Mouse (Mus musculus) embryonic facial prominence, embryonic 15.5 days (tissue): Measurements from ENCODE around the gene Cd47. TPM values are rescaled to one million over a fixed set of nuclear protein-coding genes. Genes with fewer than 3 reads are reported as not detected.
A peak's percentile ranks its signal among the peaks of the same experiment; 100 is the strongest.

Source experiments
- ATAC-seq: fragments of 200-750 bp; cut with Nextera tagmentation; 2 replicates; pipeline ENCODE4 v1.8.0; 2017; ENCODE audit warnings: low read depth, moderate TSS enrichment; ENCODE audit not compliant: insufficient number of reproducible peaks, low FRiP score, low TSS enrichment
- H3K27ac ChIP-seq: fragments of 300-500 bp; sonication (generic); replicated peaks from 2 replicates; pipeline ENCODE4 v1.5.1; 2015; ENCODE audit warnings: mild to moderate bottlenecking, inconsistent platforms
- H3K27me3 ChIP-seq: fragments of 300-500 bp; sonication (generic); 2 replicates; pipeline ENCODE4 v1.6.1; 2015; ENCODE audit warnings: inconsistent platforms
- H3K36me3 ChIP-seq: fragments of 300-500 bp; sonication (generic); 2 replicates; pipeline ENCODE4 v1.6.1; 2015; ENCODE audit warnings: mild to moderate bottlenecking, inconsistent platforms
- H3K4me1 ChIP-seq: fragments of 300-500 bp; sonication (generic); 2 replicates; pipeline ENCODE4 v1.6.1; 2015; ENCODE audit warnings: inconsistent platforms
- H3K4me2 ChIP-seq: fragments of 300-500 bp; sonication (generic); replicated peaks from 2 replicates; pipeline ENCODE4 v1.6.1; 2015; ENCODE audit warnings: mild to moderate bottlenecking, inconsistent platforms
- H3K4me3 ChIP-seq: fragments of 300-500 bp; sonication (generic); replicated peaks from 2 replicates; pipeline ENCODE4 v1.5.1; 2015; ENCODE audit warnings: mild to moderate bottlenecking, inconsistent platforms
- H3K9ac ChIP-seq: fragments of 300-500 bp; sonication (generic); 2 replicates; pipeline ENCODE4 v1.6.1; 2015; ENCODE audit warnings: inconsistent platforms
- H3K9me3 ChIP-seq: fragments of 300-500 bp; sonication (generic); replicated peaks from 2 replicates; pipeline ENCODE4 v1.6.1; 2016; ENCODE audit warnings: inconsistent platforms
- WGBS: fragments of 180-500 bp; shearing (Covaris S2); methylation state at CpG from one replicate; pipeline ENCODE4 v1.1.7; 2015; 5-methylcytosine and 5-hydroxymethylcytosine counted together
- polyA plus RNA-seq: library from polyadenylated mRNA; unstranded; fragments of >200 nt; fragmentation: Nextera tagmentation; extraction: Ambion mirVana; gene quantifications from 2 replicates; pipeline ENCODE4 v1.2.1, GENCODE M21; 2015

Cd47 gene
- polyA plus RNA-seq, 1 experiment from 2014 or later, result 109 TPM

GRCm38 (mm10) chr16:49921677-49922076, 121.3 kb downstream of the Cd47 start:
- H3K27me3 ChIP-seq, result no peaks in the 10 kb centered on the region
- H3K4me3 ChIP-seq, result no peak overlapping the region
- no peak overlapping the region for H3K4me2 ChIP-seq
- no peaks in the 10 kb centered on the region for H3K9me3 ChIP-seq
- no peaks in the 10 kb centered on the region for H3K36me3 ChIP-seq
- 77% methylated on average over 6 of the region's 6 CpGs for WGBS
- H3K9ac ChIP-seq, result no peak overlapping the region
- no peak overlapping the region for H3K27ac ChIP-seq
- peaks cover 22% of the 10 kb centered on the region for H3K4me1 ChIP-seq
- no peak for ATAC-seq

GRCm38 (mm10) chr16:49922098-49922497, 121.8 kb downstream of the Cd47 start:
- H3K27me3 ChIP-seq, result no peaks in the 10 kb centered on the region
- no peak overlapping the region for H3K4me3 ChIP-seq
- no peak overlapping the region for H3K9ac ChIP-seq
- peaks cover 22% of the 10 kb centered on the region for H3K4me1 ChIP-seq
- no peaks in the 10 kb centered on the region for H3K36me3 ChIP-seq
- H3K9me3 ChIP-seq, result no peaks in the 10 kb centered on the region
- WGBS, result 34% methylated on average over 11 of the region's 11 CpGs
- no peak for ATAC-seq
- H3K27ac ChIP-seq, result 0 out of 2 replicates have a peak overlapping the region, but pooled peaks have one; percentile 18
- H3K4me2 ChIP-seq, result no peak overlapping the region

- WGBS, result 62% methylated on average over 9 of the region's 9 CpGs
- no peaks in the 10 kb centered on the region for H3K9me3 ChIP-seq
- H3K4me1 ChIP-seq, result peaks cover 22% of the 10 kb centered on the region
- no peak for ATAC-seq
- H3K4me2 ChIP-seq, result no peak overlapping the region
- H3K9ac ChIP-seq, result no peak overlapping the region
- no peaks in the 10 kb centered on the region for H3K36me3 ChIP-seq
- H3K4me3 ChIP-seq, result no peak overlapping the region
- peak overlapping the region; percentile 22; the same call in 1 of the 2 replicates for H3K27ac ChIP-seq
- no peaks in the 10 kb centered on the region for H3K27me3 ChIP-seq
Measured at GRCm38 (mm10) chr16:49923720-49924119, 123.4 kb downstream of the Cd47 start.

GRCm38 (mm10) chr16:49924941-49925340, 124.6 kb downstream of the Cd47 start:
- ATAC-seq, result no peak
- no peak overlapping the region for H3K4me2 ChIP-seq
- no peak overlapping the region for H3K4me3 ChIP-seq
- no peaks in the 10 kb centered on the region for H3K27me3 ChIP-seq
- H3K9ac ChIP-seq, result no peak overlapping the region
- no peak overlapping the region for H3K27ac ChIP-seq
- no peaks in the 10 kb centered on the region for H3K36me3 ChIP-seq
- 73% methylated on average over 1 of the region's 1 CpGs for whole genome bisulfite sequencing
- peaks cover 22% of the 10 kb centered on the region for H3K4me1 ChIP-seq
- no peaks in the 10 kb centered on the region for H3K9me3 ChIP-seq

- Histone ChIP-seq H3K4me2 (no peak overlapping the region), H3K9ac (no peak overlapping the region), H3K4me3 (no peak overlapping the region), H3K9me3 (no peaks in the 10 kb centered on the region), H3K27me3 (no peaks in the 10 kb centered on the region), H3K4me1 (no peaks in the 10 kb centered on the region), H3K36me3 (no peaks in the 10 kb centered on the region), H3K27ac (no peak overlapping the region)
- WGBS, result 80% methylated on average over 5 of the region's 5 CpGs
- ATAC-seq, result no peak
Measured at GRCm38 (mm10) chr16:49933274-49933673, 132.9 kb downstream of the Cd47 start.

GRCm38 (mm10) chr16:49936008-49936443, 135.7 kb downstream of the Cd47 start:
- Histone ChIP-seq H3K4me1 (no peaks in the 10 kb centered on the region), H3K36me3 (no peaks in the 10 kb centered on the region), H3K4me3 (no peak overlapping the region), H3K4me2 (no peak overlapping the region), H3K9ac (no peak overlapping the region), H3K27ac (no peak overlapping the region), H3K27me3 (no peaks in the 10 kb centered on the region), H3K9me3 (no peaks in the 10 kb centered on the region)
- no peak for ATAC-seq
- WGBS, result 79% methylated on average over 6 of the region's 6 CpGs

GRCm38 (mm10) chr16:49936793-49937192, 136.5 kb downstream of the Cd47 start:
- H3K9ac ChIP-seq, result no peak overlapping the region
- no peaks in the 10 kb centered on the region for H3K27me3 ChIP-seq
- H3K4me1 ChIP-seq, result no peaks in the 10 kb centered on the region
- no peak overlapping the region for H3K27ac ChIP-seq
- WGBS, result 47% methylated on average over 5 of the region's 5 CpGs
- H3K4me3 ChIP-seq, result no peak overlapping the region
- H3K36me3 ChIP-seq, result no peaks in the 10 kb centered on the region
- H3K4me2 ChIP-seq, result no peak overlapping the region
- H3K9me3 ChIP-seq, result no peaks in the 10 kb centered on the region
- ATAC-seq, result no peak

- no peak for ATAC-seq
Measured at GRCm38 (mm10) chr16:49937218-49938165, 137.2 kb downstream of the Cd47 start.

GRCm38 (mm10) chr16:49938483-49939301, 138.4 kb downstream of the Cd47 start:
- H3K4me3 ChIP-seq, result no peak overlapping the region
- ATAC-seq, result no peak
- H3K4me2 ChIP-seq, result no peak overlapping the region
- H3K9me3 ChIP-seq, result no peaks in the 10 kb centered on the region
- 65% methylated on average over 7 of the region's 7 CpGs for WGBS
- no peaks in the 10 kb centered on the region for H3K27me3 ChIP-seq
- no peak overlapping the region for H3K9ac ChIP-seq
- H3K36me3 ChIP-seq, result no peaks in the 10 kb centered on the region
- no peak overlapping the region for H3K27ac ChIP-seq
- H3K4me1 ChIP-seq, result no peaks in the 10 kb centered on the region

More at GRCm38 (mm10) chr16:49937218-49938165, 137.2 kb downstream of the Cd47 start:
- WGBS, result 43% methylated on average over 11 of the region's 11 CpGs
- no peaks in the 10 kb centered on the region for H3K4me1 ChIP-seq
- no peak overlapping the region for H3K27ac ChIP-seq
- no peaks in the 10 kb centered on the region for H3K27me3 ChIP-seq
- H3K9ac ChIP-seq, result no peak overlapping the region
- H3K4me2 ChIP-seq, result no peak overlapping the region
- H3K36me3 ChIP-seq, result no peaks in the 10 kb centered on the region
- no peaks in the 10 kb centered on the region for H3K9me3 ChIP-seq
- no peak overlapping the region for H3K4me3 ChIP-seq

- no peak overlapping the region for H3K9ac ChIP-seq
- no peak overlapping the region for H3K4me2 ChIP-seq
- no peak for ATAC-seq
- H3K4me3 ChIP-seq, result no peak overlapping the region
- H3K36me3 ChIP-seq, result no peaks in the 10 kb centered on the region
- no peaks in the 10 kb centered on the region for H3K9me3 ChIP-seq
- 87% methylated on average over 2 of the region's 2 CpGs for WGBS
- no peaks in the 10 kb centered on the region for H3K4me1 ChIP-seq
- H3K27me3 ChIP-seq, result no peaks in the 10 kb centered on the region
- H3K27ac ChIP-seq, result no peak overlapping the region
Measured at GRCm38 (mm10) chr16:49939376-49939775, 139.0 kb downstream of the Cd47 start.

- H3K9me3 ChIP-seq, result no peaks in the 10 kb centered on the region
- H3K27me3 ChIP-seq, result no peaks in the 10 kb centered on the region
- H3K27ac ChIP-seq, result no peak overlapping the region
- no peaks in the 10 kb centered on the region for H3K4me1 ChIP-seq
- no peak for ATAC-seq
- H3K9ac ChIP-seq, result no peak overlapping the region
- H3K4me2 ChIP-seq, result no peak overlapping the region
- no peak overlapping the region for H3K4me3 ChIP-seq
- H3K36me3 ChIP-seq, result no peaks in the 10 kb centered on the region
Measured at GRCm38 (mm10) chr16:49940473-49940872, 140.1 kb downstream of the Cd47 start.
